Comparison of ENCODE assay signal across 10 mouse cellular contexts in genomic region chr19:5052166-5052822, GRCm38 (mm10). TPM values are rescaled to one million over a fixed set of nuclear protein-coding genes. Genes with fewer than 3 reads are reported as not detected.
DNase-seq lines count a peak whose midpoint lies in the region; ATAC-seq and TF ChIP-seq lines count a peak whose summit lies in the region.
"Had no signal": no experiment of that assay in that cellular context is flagged by ENCODE, and none has a peak within 500 bp of the region (broad histone marks: within the 10 kb centered on the region; RNA-seq: fewer than 3 reads in every experiment).

No protein-coding gene starts in this region.

- peaks cover 11% of the 10 kb centered on the region for H3K4me1 ChIP-seq in forebrain, embryonic 11.5 days (replicated peaks; ENCODE audit: control insufficient read depth, insufficient read depth, low read length)
- peaks cover 4% of the 10 kb centered on the region for H3K4me1 ChIP-seq in forebrain, embryonic 16.5 days (replicated peaks; ENCODE audit: control insufficient read depth, insufficient read depth, low read length)
- H3K4me1 ChIP-seq in kidney, embryonic 16.5 days (ENCODE audit: insufficient read depth, low read length): peaks cover 37% of the 10 kb centered on the region
- no peaks in the 10 kb centered on the region; the same call in 1 of the 2 replicates for H3K4me1 ChIP-seq in kidney, adult 2 months (ENCODE audit: control insufficient read depth, insufficient read depth, low read length)

- DNase-seq in forebrain, embryonic 11.5 days (ENCODE audit: low spot score): peak; percentile 55
- DNase-seq in kidney, adult 2 months: no peak
- peak; percentile 41 to 66 for DNase-seq in right cerebral cortex, postnatal 36 days (ENCODE audit: low spot score in 2 of 2)
- DNase-seq in right cerebral cortex, postnatal 25 days: no peak
- DNase-seq in testis, postnatal 10 days (ENCODE audit: low spot score): peak; percentile 41
- DNase-seq in frontal cortex, postnatal 10 days (ENCODE audit: low spot score in 2 of 2): no peak
- DNase-seq: kidney, adult 11 months had no signal

- no peak overlapping the region for H3K4me2 ChIP-seq in forebrain, embryonic 11.5 days (ENCODE audit: low read depth, low read length, severe bottlenecking)
- H3K4me2 ChIP-seq in forebrain, embryonic 16.5 days (ENCODE audit: low read length): no peak overlapping the region
- peak overlapping the region; percentile 46 for H3K4me2 ChIP-seq in kidney, embryonic 16.5 days (replicated peaks; ENCODE audit: low read depth, low read length)
- H3K4me2 ChIP-seq: forebrain, embryonic 15.5 days had no signal

- H3K9ac ChIP-seq in forebrain, embryonic 11.5 days (ENCODE audit: low read length): no peak overlapping the region
- no peak overlapping the region for H3K9ac ChIP-seq in forebrain, embryonic 16.5 days (replicated peaks; ENCODE audit: low read depth, low read length)
- H3K9ac ChIP-seq in kidney, embryonic 16.5 days (replicated peaks; ENCODE audit: low read length): no peak overlapping the region
- H3K9ac ChIP-seq: forebrain, embryonic 15.5 days had no signal

- H3K27me3 ChIP-seq in forebrain, embryonic 11.5 days (ENCODE audit: control insufficient read depth, insufficient read depth, low read length): peaks cover 23% of the 10 kb centered on the region
- peaks cover 23% of the 10 kb centered on the region for H3K27me3 ChIP-seq in forebrain, embryonic 16.5 days (replicated peaks; ENCODE audit: control insufficient read depth, insufficient read depth, low read length)
- peaks cover 7% of the 10 kb centered on the region; the same call in 1 of the 2 replicates for H3K27me3 ChIP-seq in kidney, embryonic 16.5 days (ENCODE audit: insufficient read depth, low read length)
- H3K27me3 ChIP-seq in kidney, adult 2 months (replicated peaks; ENCODE audit: control insufficient read depth, insufficient read depth, low read length): no peaks in the 10 kb centered on the region

- WGBS in forebrain, embryonic 11.5 days: 37% methylated on average over 25 of the region's 25 CpGs
- 33% methylated on average over 25 of the region's 25 CpGs for WGBS in forebrain, embryonic 16.5 days
- WGBS in kidney, embryonic 16.5 days: 23% methylated on average over 25 of the region's 25 CpGs
- WGBS in kidney, adult 2 months: 51% methylated on average over 25 of the region's 25 CpGs

- no peak for ATAC-seq in forebrain, embryonic 11.5 days (replicated peaks; ENCODE audit: low FRiP score)
- no peak for ATAC-seq in forebrain, embryonic 16.5 days
- ATAC-seq in kidney, embryonic 16.5 days (ENCODE audit: low FRiP score, low TSS enrichment): no peak
- ATAC-seq: forebrain, embryonic 15.5 days had no signal

- TF ChIP-seq POLR2A in kidney, adult 2 months (IDR thresholded peaks at IDR 0.05; ENCODE audit: low read depth, low read length): no peak

- no peaks in the 10 kb centered on the region for H3K9me3 ChIP-seq in forebrain, embryonic 11.5 days (ENCODE audit: control insufficient read depth, low read length)
- H3K9me3 ChIP-seq in forebrain, embryonic 16.5 days (ENCODE audit: control insufficient read depth, low read length): no peaks in the 10 kb centered on the region
- H3K9me3 ChIP-seq in kidney, embryonic 16.5 days (ENCODE audit: low read length): no peaks in the 10 kb centered on the region
- H3K9me3 ChIP-seq: forebrain, embryonic 15.5 days had no signal

- no peak overlapping the region for H3K27ac ChIP-seq in forebrain, embryonic 11.5 days (ENCODE audit: low read depth, low read length)
- H3K27ac ChIP-seq in forebrain, embryonic 16.5 days (ENCODE audit: low read length): no peak overlapping the region
- no peak overlapping the region for H3K27ac ChIP-seq in kidney, embryonic 16.5 days (ENCODE audit: low read length)
- H3K27ac ChIP-seq in kidney, adult 2 months (ENCODE audit: insufficient read depth, low read depth, low read length): no peak overlapping the region
- H3K27ac ChIP-seq: forebrain, embryonic 15.5 days had no signal

- no peaks in the 10 kb centered on the region; the same call in 1 of the 2 replicates for H3K36me3 ChIP-seq in forebrain, embryonic 11.5 days (ENCODE audit: control insufficient read depth, insufficient read depth, low read length)
- H3K36me3 ChIP-seq in forebrain, embryonic 16.5 days (ENCODE audit: control insufficient read depth, insufficient read depth): 0 out of 2 replicates have a peak, but pooled peaks cover 3% of the 10 kb centered on the region
- peaks cover 7% of the 10 kb centered on the region; the same call in 1 of the 2 replicates for H3K36me3 ChIP-seq in kidney, embryonic 16.5 days (ENCODE audit: insufficient read depth, low read length)
- no peaks in the 10 kb centered on the region for H3K36me3 ChIP-seq in kidney, adult 2 months (ENCODE audit: control insufficient read depth, insufficient read depth, low read length)

- H3K4me3 ChIP-seq in forebrain, embryonic 11.5 days (ENCODE audit: low read depth, low read length): no peak overlapping the region
- H3K4me3 ChIP-seq in forebrain, embryonic 16.5 days (replicated peaks; ENCODE audit: low read length): no peak overlapping the region
- no peak overlapping the region for H3K4me3 ChIP-seq in kidney, embryonic 16.5 days (ENCODE audit: low read length)
- no peak overlapping the region for H3K4me3 ChIP-seq in kidney, adult 2 months (ENCODE audit: insufficient read depth, low read depth, low read length)
- H3K4me3 ChIP-seq: forebrain, embryonic 15.5 days had no signal

- TF ChIP-seq CTCF in kidney, adult 2 months (conservative IDR thresholded peaks at IDR 0.05; ENCODE audit: insufficient read depth, insufficient read length, low read depth, low read length): no peak

RNA-seq across cellular contexts. Expression of gene Rin1, which starts 2.0 kb away (rescaled TPM):
- polyA plus RNA-seq in forebrain, embryonic 11.5 days (2014; fragmentation: Nextera tagmentation; extraction: Ambion mirVana): 2.0 TPM in 2 replicates
- 1.3 and 1.9 TPM in 2 replicates for polyA plus RNA-seq in forebrain, embryonic 16.5 days (2015; fragmentation: Nextera tagmentation; extraction: Ambion mirVana)
- 3.6 and 4.8 TPM in 2 replicates for polyA plus RNA-seq in kidney, embryonic 16.5 days (2015; fragmentation: Nextera tagmentation; extraction: Ambion mirVana)
- polyA plus RNA-seq in kidney, adult 2 months (2012; rRNA removed): 2.8 and 4.7 TPM in 2 replicates

RNA-seq across cellular contexts. Expression of gene Brms1, which starts 11.1 kb away (rescaled TPM):
- polyA plus RNA-seq in forebrain, embryonic 11.5 days (2014; fragmentation: Nextera tagmentation; extraction: Ambion mirVana): 58.4 and 62.6 TPM in 2 replicates
- 50.2 and 51.2 TPM in 2 replicates for polyA plus RNA-seq in forebrain, embryonic 16.5 days (2015; fragmentation: Nextera tagmentation; extraction: Ambion mirVana)
- polyA plus RNA-seq in kidney, embryonic 16.5 days (2015; fragmentation: Nextera tagmentation; extraction: Ambion mirVana): 53.1 and 53.4 TPM in 2 replicates
- polyA plus RNA-seq in kidney, adult 2 months (2012; rRNA removed): 36.5 and 38.7 TPM in 2 replicates

RNA-seq across cellular contexts. Expression of gene AC124502.3, which starts 13.6 kb away (rescaled TPM):
- polyA plus RNA-seq in forebrain, embryonic 11.5 days (2014; fragmentation: Nextera tagmentation; extraction: Ambion mirVana): 4.0 and 4.2 TPM in 2 replicates
- 2.1 and 2.9 TPM in 2 replicates for polyA plus RNA-seq in forebrain, embryonic 16.5 days (2015; fragmentation: Nextera tagmentation; extraction: Ambion mirVana)
- polyA plus RNA-seq in kidney, embryonic 16.5 days (2015; fragmentation: Nextera tagmentation; extraction: Ambion mirVana): 1.9 and 3.8 TPM in 2 replicates
- polyA plus RNA-seq in kidney, adult 2 months (2012; rRNA removed): 0.46 and 0.66 TPM in 2 replicates

RNA-seq across cellular contexts. Expression of gene B4gat1, which starts 13.7 kb away (rescaled TPM):
- 35.2 and 40.4 TPM in 2 replicates for polyA plus RNA-seq in forebrain, embryonic 11.5 days (2014; fragmentation: Nextera tagmentation; extraction: Ambion mirVana)
- polyA plus RNA-seq in forebrain, embryonic 16.5 days (2015; fragmentation: Nextera tagmentation; extraction: Ambion mirVana): 58.2 and 62.5 TPM in 2 replicates
- polyA plus RNA-seq in kidney, embryonic 16.5 days (2015; fragmentation: Nextera tagmentation; extraction: Ambion mirVana): 60.2 and 65.1 TPM in 2 replicates
- 45.0 and 50.6 TPM in 2 replicates for polyA plus RNA-seq in kidney, adult 2 months (2012; rRNA removed)

RNA-seq across cellular contexts. Expression of gene Cd248, which starts 15.6 kb away (rescaled TPM):
- polyA plus RNA-seq in forebrain, embryonic 11.5 days (2014; fragmentation: Nextera tagmentation; extraction: Ambion mirVana): 30.7 and 32.7 TPM in 2 replicates
- 11.9 and 14.3 TPM in 2 replicates for polyA plus RNA-seq in forebrain, embryonic 16.5 days (2015; fragmentation: Nextera tagmentation; extraction: Ambion mirVana)
- polyA plus RNA-seq in kidney, embryonic 16.5 days (2015; fragmentation: Nextera tagmentation; extraction: Ambion mirVana): 59.3 and 64.5 TPM in 2 replicates
- 10.7 and 10.8 TPM in 2 replicates for polyA plus RNA-seq in kidney, adult 2 months (2012; rRNA removed)

Comparison
In these comparisons a context has a peak if more than half of its experiments do, and no peak if none do; other contexts are left out.
1. DNase-seq: peak in forebrain, embryonic 11.5 days (single experiment), right cerebral cortex, postnatal 36 days (2 of 2) and testis, postnatal 10 days (single experiment); none in kidney, adult 2 months (single experiment), right cerebral cortex, postnatal 25 days (single experiment) and frontal cortex, postnatal 10 days (0 of 2).